Mouse (Mus musculus) ES-E14 (cell line): ENCODE results near the gene Olfr211. TPM values are rescaled to one million over a fixed set of nuclear protein-coding genes. Genes with fewer than 3 reads are reported as not detected.

ENCODE experiments used
- DNase-seq: peaks from one replicate; pipeline ENCODE4 v3.0.0-alpha.2; 2013; ENCODE audit warnings: low read depth, low spot score
- H3K27ac ChIP-seq: 2 replicates; pipeline ENCODE4 v1.5.1; 2012; ENCODE audit warnings: low read depth, mild to moderate bottlenecking, low read length, moderate library complexity, mixed read lengths; ENCODE audit not compliant: poor library complexity, insufficient read depth, severe bottlenecking
- H3K36me3 ChIP-seq: 2 replicates; pipeline ENCODE4 v1.6.1; 2012; ENCODE audit warnings: mild to moderate bottlenecking, low read length, moderate library complexity, mixed read lengths; ENCODE audit not compliant: control insufficient read depth, poor library complexity, insufficient read depth, severe bottlenecking
- H3K4me1 ChIP-seq, 2 experiments: fragments of 150-350 bp in 1 of 2; sonication (generic) in 1 of 2; 2 replicates each; pipeline ENCODE4 v1.6.1; 2012; ENCODE audit warnings: low read length in 2 of 2, mild to moderate bottlenecking in 1 of 2, mixed read lengths in 1 of 2; ENCODE audit not compliant: control insufficient read depth in 2 of 2, insufficient read depth in 2 of 2, poor library complexity in 1 of 2
- H3K4me3 ChIP-seq, 2 experiments: fragments of 150-350 bp in 1 of 2; sonication (generic) in 1 of 2; 2 replicates each; pipeline ENCODE4 v1.5.1; 2012; ENCODE audit warnings: low read length in 2 of 2, low read depth in 1 of 2, mild to moderate bottlenecking in 1 of 2, mixed read lengths in 1 of 2; ENCODE audit not compliant: insufficient read depth in 1 of 2, poor library complexity in 1 of 2, severe bottlenecking in 1 of 2
- H3K9ac ChIP-seq: 2 replicates; pipeline ENCODE4 v1.6.1; 2012; ENCODE audit warnings: low read depth, mild to moderate bottlenecking, low read length, mixed read lengths; ENCODE audit not compliant: poor library complexity, insufficient read depth, severe bottlenecking
- H3K9me3 ChIP-seq: fragments of 150-350 bp; sonication (generic); 2 replicates; pipeline ENCODE4 v1.6.1; 2012; ENCODE audit warnings: low read depth, mild to moderate bottlenecking, low read length; ENCODE audit not compliant: control insufficient read depth, insufficient read depth
- CHD2 ChIP-seq: IDR thresholded peaks from 2 replicates; pipeline ENCODE4 v1.6.1; 2014; ENCODE audit warnings: mild to moderate bottlenecking, low read depth, low read length, inconsistent platforms
- HCFC1 ChIP-seq: IDR thresholded peaks from 2 replicates; pipeline ENCODE4 v1.6.1; 2012; ENCODE audit warnings: low read length, inconsistent platforms, borderline replicate concordance; ENCODE audit not compliant: insufficient read depth
- MAFK ChIP-seq: IDR thresholded peaks from 2 replicates; pipeline ENCODE4 v1.6.1; 2014; ENCODE audit warnings: mild to moderate bottlenecking, low read depth, low read length, inconsistent platforms; ENCODE audit not compliant: insufficient read depth
- ZC3H11A ChIP-seq: IDR thresholded peaks from 2 replicates; pipeline ENCODE4 v1.6.1; 2012; ENCODE audit warnings: low read depth, mild to moderate bottlenecking, inconsistent platforms, low read length, borderline replicate concordance
- ZNF384 ChIP-seq: IDR thresholded peaks from 2 replicates; pipeline ENCODE4 v1.6.1; 2012; ENCODE audit warnings: low read depth, low read length, inconsistent platforms
- in situ Hi-C, 2 experiments: fragments of 600-800 bp; cut with MboI; formaldehyde crosslinking; loops; one replicate each; pipeline ENCODE4 v1.15.1; 2025; ENCODE audit warnings: low sequenced_read_pairs in 2 of 2, inconsistent platforms in 1 of 2; ENCODE audit not compliant: unreplicated experiment in 2 of 2
- total RNA-seq: library from RNA; depleted of rRNA; stranded (reverse); fragments of 300-350 nt; gene quantifications from 2 replicates; pipeline ENCODE4 v1.2.3, GENCODE M21; 2012; rRNA removed

Olfr211 gene
- total RNA-seq, 1 experiment = not detected

GRCm38 (mm10) chr6:116514832-116515231, 25.9 kb downstream of the Olfr211 start:
- DNase-seq = no peak
- Histone ChIP-seq H3K9ac (no peak overlapping the region), H3K9me3 (no peaks in the 10 kb centered on the region), H3K4me1 (no peaks in the 10 kb centered on the region), H3K27ac (no peak overlapping the region), H3K36me3 (no peaks in the 10 kb centered on the region), H3K4me3 (no peak overlapping the region)
- TF ChIP-seq MAFK (peak; percentile 95), ZNF384 (no peak)
- in situ Hi-C loops = no loop called here

- in situ Hi-C loops = no loop called here
- no peak for DNase-seq
- Histone ChIP-seq H3K4me1 (no peaks in the 10 kb centered on the region), H3K36me3 (no peaks in the 10 kb centered on the region), H3K9me3 (no peaks in the 10 kb centered on the region), H3K4me3 (no peak within 1 kb of the TSS), H3K27ac (no peak within 1 kb of the TSS), H3K9ac (no peak within 1 kb of the TSS)
- TF ChIP-seq ZC3H11A = no peak
- no peak for TF ChIP-seq ZNF384
- no peak for TF ChIP-seq MAFK
- TF ChIP-seq HCFC1 = no peak
- TF ChIP-seq CHD2 = no peak
These were observed 49.3 kb downstream of the Olfr211 start, which contains the start of gene Olfr213 for GRCm38 (mm10) chr6:116538156-116538555. Gene Olfr213, plus strand, starts transcription at chr6:116538456.

GRCm38 (mm10) chr6:116542500-116542899, 53.6 kb downstream of the Olfr211 start:
- Histone ChIP-seq H3K9ac (no peak overlapping the region), H3K9me3 (no peaks in the 10 kb centered on the region), H3K4me3 (no peak overlapping the region), H3K27ac (no peak overlapping the region), H3K36me3 (no peaks in the 10 kb centered on the region), H3K4me1 (no peaks in the 10 kb centered on the region)
- TF ChIP-seq ZNF384 = no peak
- no peak for TF ChIP-seq CHD2
- no peak for TF ChIP-seq ZC3H11A
- TF ChIP-seq HCFC1 = no peak
- no peak for TF ChIP-seq MAFK
- no peak for DNase-seq
- in situ Hi-C loops = no loop called here

Other genes with a start within 250 kb of the Olfr211 start
- gene Zfand4, start 224.9 kb upstream of the Olfr211 start, total RNA-seq = 0.79 and 1.2 TPM in 2 replicates
- gene March8, start 151.1 kb upstream of the Olfr211 start, total RNA-seq = 17.6 and 20.1 TPM in 2 replicates
- 3.2 and 3.3 TPM in 2 replicates for gene Alox5, start 27.9 kb upstream of the Olfr211 start, total RNA-seq
- gene Olfr212, start 17.4 kb downstream of the Olfr211 start, total RNA-seq = not detected in 2 replicates
- not detected in 2 replicates for gene Olfr213, start 49.4 kb downstream of the Olfr211 start, total RNA-seq
- 30.2 and 40.1 TPM in 2 replicates for gene Gm5580, start 62.0 kb downstream of the Olfr211 start, total RNA-seq
- gene Olfr214, start 65.1 kb downstream of the Olfr211 start, total RNA-seq = not detected in 2 replicates
- not detected in 2 replicates for gene Olfr215, start 95.1 kb downstream of the Olfr211 start, total RNA-seq
- gene Zfp422, start 139.9 kb downstream of the Olfr211 start, total RNA-seq = 5.1 and 7.0 TPM in 2 replicates
- 0.18 TPM in 1 of 2 replicates, not detected in the other for gene Depp1, start 161.5 kb downstream of the Olfr211 start, total RNA-seq
- 0.74 and 2.8 TPM in 2 replicates for gene Rassf4, start 184.9 kb downstream of the Olfr211 start, total RNA-seq
- 0.62 and 0.85 TPM in 2 replicates for gene Tmem72, start 227.8 kb downstream of the Olfr211 start, total RNA-seq